Mouse (Mus musculus) myocyte (in vitro differentiated cells): ENCODE results near the gene Gm20388.

Source experiments
- CEBPB ChIP-seq: IDR thresholded peaks from 2 replicates; pipeline ENCODE4 v1.6.1; 2011; ENCODE audit warnings: mild to moderate bottlenecking, moderate library complexity; ENCODE audit not compliant: poor library complexity, insufficient read depth, severe bottlenecking
- E2F4 ChIP-seq: IDR thresholded peaks from one replicate; pipeline ENCODE4 v1.6.1; 2011; ENCODE audit warnings: mild to moderate bottlenecking, control low read depth, moderate library complexity; ENCODE audit not compliant: insufficient read depth
- MAX ChIP-seq: IDR thresholded peaks from one replicate; pipeline ENCODE4 v1.6.1; 2011; ENCODE audit warnings: low read depth, mild to moderate bottlenecking, control low read depth
- MYOD1 ChIP-seq, 3 experiments: IDR thresholded peaks; one replicate each; pipeline ENCODE4 v1.6.1; 2011; ENCODE audit warnings: control low read depth in 2 of 3, low read depth in 2 of 3, mild to moderate bottlenecking in 2 of 3, moderate library complexity in 1 of 3; ENCODE audit not compliant: insufficient read length in 2 of 3, control insufficient read depth in 1 of 3
- MYOG ChIP-seq, 3 experiments: IDR thresholded peaks; one replicate each; pipeline ENCODE4 v1.6.1; 2011; ENCODE audit warnings: control low read depth in 2 of 3, low read depth in 2 of 3, mild to moderate bottlenecking in 2 of 3; ENCODE audit not compliant: insufficient read length in 2 of 3, control insufficient read depth in 1 of 3, insufficient read depth in 1 of 3
- POLR2A ChIP-seq: IDR thresholded peaks from one replicate; pipeline ENCODE4 v1.6.1; 2011; ENCODE audit warnings: low read depth, mild to moderate bottlenecking, control low read depth, moderate library complexity; ENCODE audit not compliant: insufficient read length
- POLR2AphosphoS2 ChIP-seq: IDR thresholded peaks from one replicate; pipeline ENCODE4 v1.6.1; 2011; ENCODE audit warnings: low read depth, control low read depth; ENCODE audit not compliant: insufficient read length
- SRF ChIP-seq: IDR thresholded peaks from one replicate; pipeline ENCODE4 v1.6.1; 2011; ENCODE audit warnings: low read depth; ENCODE audit not compliant: control insufficient read depth, insufficient read length
- TCF12 ChIP-seq: IDR thresholded peaks from one replicate; pipeline ENCODE4 v1.6.1; 2011; ENCODE audit warnings: mild to moderate bottlenecking, control low read depth; ENCODE audit not compliant: poor library complexity, insufficient read depth, severe bottlenecking
- TCF3 ChIP-seq: IDR thresholded peaks from one replicate; pipeline ENCODE4 v1.6.1; 2011; ENCODE audit warnings: low read depth, control low read depth; ENCODE audit not compliant: insufficient read length

GRCm38 (mm10) chr8:122870377-122870863 lies 2959.8 kb downstream of the Gm20388 start:
- TF ChIP-seq POLR2A = no peak
- TF ChIP-seq TCF12 = no peak
- no peak for TF ChIP-seq SRF
- TF ChIP-seq MAX = no peak
- TF ChIP-seq CEBPB = no peak
- TF ChIP-seq MYOD1 (IDR thresholded peaks at IDR 0.05; ENCODE audit: control insufficient read depth in 1 of 3, insufficient read length in 2 of 3, low read depth in 2 of 3) = no peak
- TF ChIP-seq MYOG (IDR thresholded peaks at IDR 0.05; ENCODE audit: control insufficient read depth in 1 of 3, insufficient read depth in 1 of 3, insufficient read length in 2 of 3, low read depth in 2 of 3) = peak in 1 of 3 experiments; percentile 24
- TF ChIP-seq E2F4 = no peak
- TF ChIP-seq POLR2AphosphoS2 = peak; percentile 93
- no peak for TF ChIP-seq TCF3
